Mouse (Mus musculus) liver, adult 2 months (tissue): ENCODE results near the gene Rngtt. TPM values are rescaled to one million over a fixed set of nuclear protein-coding genes. Genes with fewer than 3 reads are reported as not detected.

Experiments
- DNase-seq: peaks from one replicate; pipeline ENCODE4 v3.0.0-alpha.2; 2011; ENCODE audit warnings: low read depth, low spot score; ENCODE audit errors: extremely low read depth
- H3K27ac ChIP-seq: fragments of 200-500 bp; replicated peaks from 2 replicates; pipeline ENCODE4 v1.5.1; 2012; ENCODE audit warnings: low read depth, mild to moderate bottlenecking, control low read depth, inconsistent platforms, low read length; ENCODE audit not compliant: insufficient read depth
- H3K27me3 ChIP-seq: fragments of 200-500 bp; 2 replicates; pipeline ENCODE4 v1.6.1; 2012; ENCODE audit warnings: mild to moderate bottlenecking, moderate library complexity, low read length, inconsistent platforms; ENCODE audit not compliant: control insufficient read depth, insufficient read depth
- H3K36me3 ChIP-seq: fragments of 200-500 bp; 2 replicates; pipeline ENCODE4 v1.6.1; 2012; ENCODE audit warnings: low read length, inconsistent platforms; ENCODE audit not compliant: control insufficient read depth, insufficient read depth
- H3K4me1 ChIP-seq: fragments of 200-500 bp; 2 replicates; pipeline ENCODE4 v1.6.1; 2011; ENCODE audit warnings: low read length; ENCODE audit not compliant: control insufficient read depth, insufficient read depth
- H3K4me3 ChIP-seq: fragments of 200-500 bp; 2 replicates; pipeline ENCODE4 v1.5.1; 2011; ENCODE audit warnings: low read depth, mild to moderate bottlenecking, control low read depth, low read length, moderate library complexity; ENCODE audit not compliant: insufficient read depth
- H3K79me2 ChIP-seq: fragments of 200-500 bp; 2 replicates; pipeline ENCODE4 v1.6.1; 2012; ENCODE audit warnings: inconsistent platforms, mild to moderate bottlenecking, low read length, moderate library complexity; ENCODE audit not compliant: control insufficient read depth, insufficient read depth
- H3K9ac ChIP-seq: fragments of 200-500 bp; 2 replicates; pipeline ENCODE4 v1.6.1; 2012; ENCODE audit warnings: low read depth, mild to moderate bottlenecking, control low read depth, inconsistent platforms, low read length
- CTCF ChIP-seq: fragments of 200-500 bp; IDR thresholded peaks from 2 replicates; pipeline ENCODE4 v1.5.1; 2011; ENCODE audit warnings: low read depth, low read length, control low read depth
- POLR2A ChIP-seq: fragments of 200-500 bp; IDR thresholded peaks from 2 replicates; pipeline ENCODE4 v1.6.1; 2011; ENCODE audit warnings: low read length, control low read depth; ENCODE audit not compliant: insufficient read depth; ENCODE audit errors: extremely low read depth
- WGBS: fragments of 180-500 bp; shearing (Covaris S2); methylation state at CpG from one replicate; pipeline ENCODE4 v1.1.7; 2018; 5-methylcytosine and 5-hydroxymethylcytosine counted together
- polyA plus RNA-seq: library from polyadenylated mRNA; depleted of rRNA; stranded (reverse); fragments of >200 nt; gene quantifications from 2 replicates; pipeline ENCODE4 v1.2.3, GENCODE M21; 2012
- total RNA-seq: library from RNA; depleted of rRNA; stranded (reverse); fragments of >200 nt; gene quantifications from 2 replicates; pipeline ENCODE4 v1.2.3, GENCODE M21; 2014

Gene Rngtt
- total and polyA plus RNA-seq, 2 experiments = 1.3 to 6.8 TPM

- no peak for DNase-seq
- Histone ChIP-seq H3K27me3 (no peaks in the 10 kb centered on the region), H3K36me3 (no peaks in the 10 kb centered on the region), H3K4me1 (no peaks in the 10 kb centered on the region; the same call in 1 of the 2 replicates), H3K9ac (no peak overlapping the region), H3K4me3 (no peak overlapping the region), H3K79me2 (no peaks in the 10 kb centered on the region; the same call in 1 of the 2 replicates), H3K27ac (no peak overlapping the region)
- WGBS = 96% methylated on average over 11 of the region's 11 CpGs
- TF ChIP-seq POLR2A (no peak), CTCF (no peak)
Observed at GRCm38 (mm10) chr4:33270386-33271314, 39.5 kb upstream of the Rngtt start.

- H3K79me2 ChIP-seq = no peaks in the 10 kb centered on the region; the same call in 1 of the 2 replicates
- WGBS = 75% methylated on average over 3 of the region's 3 CpGs
- no peak for DNase-seq
- H3K4me1 ChIP-seq = no peaks in the 10 kb centered on the region
- no peak overlapping the region for H3K9ac ChIP-seq
- H3K36me3 ChIP-seq = no peaks in the 10 kb centered on the region
- TF ChIP-seq POLR2A (no peak), CTCF (no peak)
- H3K27ac ChIP-seq = no peak overlapping the region
- no peaks in the 10 kb centered on the region for H3K27me3 ChIP-seq
- H3K4me3 ChIP-seq = no peak overlapping the region
Observed at GRCm38 (mm10) chr4:33273437-33273836, 36.7 kb upstream of the Rngtt start.

GRCm38 (mm10) chr4:33281891-33282685, 28.0 kb upstream of the Rngtt start:
- Histone ChIP-seq H3K4me1 (peaks cover 4% of the 10 kb centered on the region), H3K27ac (no peak overlapping the region), H3K9ac (no peak overlapping the region), H3K36me3 (no peaks in the 10 kb centered on the region), H3K27me3 (no peaks in the 10 kb centered on the region), H3K4me3 (no peak overlapping the region), H3K79me2 (no peaks in the 10 kb centered on the region)
- no peak for TF ChIP-seq CTCF
- TF ChIP-seq POLR2A = no peak
- peak; percentile 23 for DNase-seq
- 82% methylated on average over 3 of the region's 3 CpGs for WGBS

GRCm38 (mm10) chr4:33284083-33284880, 25.8 kb upstream of the Rngtt start:
- H3K4me1 ChIP-seq = peaks cover 4% of the 10 kb centered on the region
- H3K9ac ChIP-seq = no peak overlapping the region
- H3K27me3 ChIP-seq = no peaks in the 10 kb centered on the region
- H3K36me3 ChIP-seq = no peaks in the 10 kb centered on the region
- no peaks in the 10 kb centered on the region for H3K79me2 ChIP-seq
- no peak overlapping the region for H3K27ac ChIP-seq
- WGBS = 29% methylated on average over 5 of the region's 5 CpGs
- peak; percentile 84 for DNase-seq
- no peak overlapping the region for H3K4me3 ChIP-seq
- no peak for TF ChIP-seq CTCF
- TF ChIP-seq POLR2A = no peak

GRCm38 (mm10) chr4:33285448-33285847, 24.7 kb upstream of the Rngtt start:
- H3K4me3 ChIP-seq = no peak overlapping the region
- H3K27me3 ChIP-seq = no peaks in the 10 kb centered on the region
- H3K4me1 ChIP-seq = peaks cover 4% of the 10 kb centered on the region
- 82% methylated on average over 8 of the region's 8 CpGs for WGBS
- no peak overlapping the region for H3K27ac ChIP-seq
- H3K9ac ChIP-seq = no peak overlapping the region
- no peak for TF ChIP-seq CTCF
- no peak for TF ChIP-seq POLR2A
- DNase-seq = no peak
- H3K79me2 ChIP-seq = no peaks in the 10 kb centered on the region
- H3K36me3 ChIP-seq = no peaks in the 10 kb centered on the region
